Mouse (Mus musculus): ENCODE data around the gene AI467606.
"Not testable (repeated sequence)": the region's sequence is repeated elsewhere in the genome, so short reads cannot be mapped to it uniquely, and the experiment has no call there.

DNA sequence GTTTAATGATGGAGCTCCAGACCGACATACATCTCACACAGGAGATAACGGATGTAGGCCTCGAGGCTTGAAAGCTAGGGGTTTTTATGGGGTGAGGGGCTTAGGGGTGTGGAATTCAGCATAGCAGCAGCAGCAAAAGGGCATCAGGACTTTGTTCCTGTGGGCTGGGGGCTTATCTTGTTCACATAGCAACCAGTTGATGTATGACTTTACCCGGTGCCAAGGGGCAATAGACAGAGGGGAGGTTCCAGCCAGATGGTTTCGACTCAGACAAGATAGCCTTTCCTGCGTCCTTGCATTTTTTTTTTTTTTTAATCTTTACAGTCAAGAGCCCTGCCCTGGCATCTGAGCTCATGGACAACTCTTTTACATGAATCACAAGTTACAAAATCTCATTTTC, 5.4 kb upstream of the AI467606 start:
- not testable (repeated sequence) for TF ChIP-seq POU5F1 (IDR thresholded peaks at IDR 0.05; ENCODE audit: borderline replicate concordance, low read length); CTCF (conservative IDR thresholded peaks at IDR 0.05; ENCODE audit: low read length)

All from E14TG2a.4 (cell line).